Mouse (Mus musculus) Patski (cell line): Measurements from ENCODE around the gene Krtap1-4. TPM values are rescaled to one million over a fixed set of nuclear protein-coding genes. Genes with fewer than 3 reads are reported as not detected.
"Not testable (repeated sequence)": the region's sequence is repeated elsewhere in the genome, so short reads cannot be mapped to it uniquely, and the experiment has no call there.

ENCODE experiments used
- ATAC-seq: fragments of 100-300 bp; one replicate; pipeline ENCODE4 v1.8.0; 2021
- CTCF ChIA-PET: fragments of 350-600 bp; sonication (Branson Sonifier 250); formaldehyde crosslinking; loops from one replicate; lab custom pipeline; 2022; ENCODE audit warnings: inconsistent platforms; lab: Charles Lee
- POLR2A ChIA-PET: fragments of 350-600 bp; sonication (Branson Sonifier 250); formaldehyde crosslinking; loops from one replicate; lab custom pipeline; 2022; ENCODE audit warnings: antibody characterized with exemption, inconsistent platforms; lab: Charles Lee
- DNase-seq: peaks from one replicate; pipeline ENCODE4 v3.0.0-alpha.2; 2011; ENCODE audit warnings: low read depth, low spot score
- H3K27me3 ChIP-seq: fragments of 371-371 bp; one replicate; pipeline ENCODE4 v1.5.1; 2021
- CTCF ChIP-seq: fragments of 100-300 bp; IDR thresholded peaks from one replicate; pipeline ENCODE4 v1.5.1; 2021
- in situ Hi-C: fragments of 300-500 bp; cut with MboI; formaldehyde crosslinking; loops from 3 replicates; pipeline ENCODE4 v1.11.1; 2018; ENCODE audit warnings: low pct_unique_long_range_greater_than_20kb, mixed read lengths
- polyA plus RNA-seq: library from polyadenylated mRNA; unstranded; gene quantifications from one replicate; pipeline ENCODE4 v1.2.3, GENCODE M21; 2021

Krtap1-4 gene
- not detected for polyA plus RNA-seq

- no peak for TF ChIP-seq CTCF
- ChIA-PET POLR2A (no interaction called here), CTCF (interaction anchor here (2.3 kb wide), 1 partner anchor 10 kb away, joined by 6 read pairs; no protein-coding TSS in a partner anchor)
- ATAC-seq (no peak), DNase-seq (no peak)
- in situ Hi-C loops, result loop anchor here (10.0 kb wide), 1 partner anchor 182 kb away; no protein-coding TSS in a partner anchor
- H3K27me3 ChIP-seq, result no peaks in the 10 kb centered on the region
Measured at GRCm38 (mm10) chr11:99583245-99583704, at the start of gene Krtap1-4. Krtap1-4 (minus strand) TSS chr11:99583654.

GRCm38 (mm10) chr11:99630890-99631289 is 47.4 kb upstream of the Krtap1-4 start:
- ChIA-PET POLR2A (no interaction called here), CTCF (no interaction called here)
- no peaks in the 10 kb centered on the region for H3K27me3 ChIP-seq
- ATAC-seq (no peak), DNase-seq (no peak)
- in situ Hi-C loops, result no loop called here
- TF ChIP-seq CTCF, result no peak

- no peak for TF ChIP-seq CTCF
- ATAC-seq, result no peak
- no peaks in the 10 kb centered on the region for H3K27me3 ChIP-seq
- POLR2A ChIA-PET, result no interaction called here
- CTCF ChIA-PET, result no interaction called here
- in situ Hi-C loops, result no loop called here
- DNase-seq, result no peak
Measured at GRCm38 (mm10) chr11:99628138-99628537, 44.7 kb upstream of the Krtap1-4 start, which contains the start of gene Krtap4-1. Krtap4-1 (minus strand) TSS chr11:99628238.

- TF ChIP-seq CTCF, result no peak
- POLR2A ChIA-PET, result no interaction called here
- ATAC-seq, result peak; percentile 17
- in situ Hi-C loops, result no loop called here
- H3K27me3 ChIP-seq, result no peaks in the 10 kb centered on the region
- CTCF ChIA-PET, result interaction anchor here (1.0 kb wide), 1 partner anchor 41 kb away, joined by 3 read pairs; no protein-coding TSS in a partner anchor
- no peak for DNase-seq
Measured at GRCm38 (mm10) chr11:99620335-99620734, 36.9 kb upstream of the Krtap1-4 start, which contains the start of gene Gm11562. Gm11562 (minus strand) TSS chr11:99620435.

- ChIA-PET POLR2A (no interaction called here), CTCF (no interaction called here)
- DNase-seq, result no peak
- ATAC-seq, result no peak
- no peak for TF ChIP-seq CTCF
- no peaks in the 10 kb centered on the region for H3K27me3 ChIP-seq
- in situ Hi-C loops, result no loop called here
Measured at GRCm38 (mm10) chr11:99614796-99615363, 31.4 kb upstream of the Krtap1-4 start, which contains the start of gene Krtap2-4. Krtap2-4 (minus strand) TSS chr11:99614846.

- CTCF ChIA-PET, POLR2A ChIA-PET, H3K27me3 ChIP-seq, DNase-seq, in situ Hi-C loops, ATAC-seq: not testable (repeated sequence)
Measured at GRCm38 (mm10) chr11:99610089-99610488, 26.6 kb upstream of the Krtap1-4 start, which contains the start of gene Gm11937. Gm11937 (minus strand) TSS chr11:99610189.

GRCm38 (mm10) chr11:99609126-99609525 is 25.7 kb upstream of the Krtap1-4 start:
- ChIA-PET POLR2A (no interaction called here), CTCF (no interaction called here)
- TF ChIP-seq CTCF, result no peak
- DNase-seq, result no peak
- in situ Hi-C loops, result no loop called here
- no peak for ATAC-seq
- H3K27me3 ChIP-seq, result no peaks in the 10 kb centered on the region

- POLR2A ChIA-PET, CTCF ChIA-PET, in situ Hi-C loops, DNase-seq, H3K27me3 ChIP-seq, ATAC-seq: not testable (repeated sequence)
Measured at GRCm38 (mm10) chr11:99603208-99603607, 19.8 kb upstream of the Krtap1-4 start, which contains the start of gene Gm11938. Gm11938 (minus strand) TSS chr11:99603308.

GRCm38 (mm10) chr11:99597742-99598141 is 14.3 kb upstream of the Krtap1-4 start, which contains the start of gene Krtap9-3:
Krtap9-3 (minus strand) TSS chr11:99598105.
- CTCF ChIA-PET, ATAC-seq, H3K27me3 ChIP-seq, POLR2A ChIA-PET, DNase-seq, in situ Hi-C loops: not testable (repeated sequence)

- in situ Hi-C loops, result no loop called here
- CTCF ChIA-PET, result no interaction called here
- ATAC-seq (no peak), DNase-seq (no peak)
- POLR2A ChIA-PET, result no interaction called here
- no peak for TF ChIP-seq CTCF
- no peaks in the 10 kb centered on the region for H3K27me3 ChIP-seq
Measured at GRCm38 (mm10) chr11:99590981-99591380, 7.5 kb upstream of the Krtap1-4 start, which contains the start of gene Krtap1-3. Krtap1-3 (minus strand) TSS chr11:99591339.

GRCm38 (mm10) chr11:99585096-99585495 is 1.6 kb upstream of the Krtap1-4 start:
- H3K27me3 ChIP-seq, result no peaks in the 10 kb centered on the region
- TF ChIP-seq CTCF, result no peak
- in situ Hi-C loops, result loop anchor here (10.0 kb wide), 1 partner anchor 180 kb away; no protein-coding TSS in a partner anchor
- POLR2A ChIA-PET, result no interaction called here
- CTCF ChIA-PET, result no interaction called here
- DNase-seq, result no peak
- no peak for ATAC-seq
